Mouse (Mus musculus): ENCODE results near the gene Metrn.

DNA sequence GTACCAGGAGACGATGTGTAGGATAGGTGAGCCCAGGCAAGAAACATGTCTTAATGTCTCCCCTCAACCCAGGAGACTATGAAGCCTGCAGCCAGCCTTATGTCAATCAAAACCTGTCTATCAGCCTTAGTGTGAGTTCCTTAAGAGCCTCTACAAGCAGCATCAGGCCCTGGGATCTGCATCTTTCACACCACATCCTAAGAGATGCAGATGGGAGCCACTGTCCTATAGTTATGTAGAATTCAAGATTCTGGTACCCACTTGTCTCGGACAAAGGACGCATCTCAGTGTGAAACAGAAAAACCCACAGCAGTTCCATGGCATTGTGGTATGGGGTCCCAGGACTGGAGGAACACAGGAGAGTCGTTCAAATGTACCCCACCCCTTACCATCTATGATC is 41.9 kb downstream of the Metrn start:
- no peak for TF ChIP-seq CTCF (conservative IDR thresholded peaks at IDR 0.05; ENCODE audit: low read length)
- no peak for TF ChIP-seq NANOG (IDR thresholded peaks at IDR 0.05; ENCODE audit: borderline replicate concordance, low read length)

Data from E14TG2a.4 (cell line).